Mouse (Mus musculus) midbrain, embryonic 16.5 days (tissue): ENCODE measurements around the gene Clec1a. TPM values are rescaled to one million over a fixed set of nuclear protein-coding genes. Genes with fewer than 3 reads are reported as not detected.

Experiments used
- ATAC-seq: fragments of 200-750 bp; cut with Nextera tagmentation; 2 replicates; pipeline ENCODE4 v1.8.0; 2017; ENCODE audit warnings: moderate TSS enrichment
- H3K27ac ChIP-seq: fragments of 300-500 bp; sonication (generic); 2 replicates; pipeline ENCODE4 v1.5.1; 2014; ENCODE audit warnings: mild to moderate bottlenecking, low read length, mixed read lengths
- H3K27me3 ChIP-seq: fragments of 300-500 bp; sonication (generic); 2 replicates; pipeline ENCODE4 v1.6.1; 2014; ENCODE audit warnings: low read depth, low read length, mixed read lengths; ENCODE audit not compliant: control insufficient read depth, insufficient read depth
- H3K36me3 ChIP-seq: fragments of 300-500 bp; sonication (generic); 2 replicates; pipeline ENCODE4 v1.6.1; 2014; ENCODE audit warnings: mild to moderate bottlenecking, low read length, moderate library complexity, mixed read lengths; ENCODE audit not compliant: control insufficient read depth, insufficient read depth
- H3K4me1 ChIP-seq: fragments of 300-500 bp; sonication (generic); 2 replicates; pipeline ENCODE4 v1.6.1; 2014; ENCODE audit warnings: mild to moderate bottlenecking, low read length, mixed read lengths; ENCODE audit not compliant: control insufficient read depth, insufficient read depth
- H3K4me2 ChIP-seq: fragments of 300-500 bp; sonication (generic); 2 replicates; pipeline ENCODE4 v1.6.1; 2014; ENCODE audit warnings: mild to moderate bottlenecking, low read length, mixed read lengths
- H3K4me3 ChIP-seq: fragments of 300-500 bp; sonication (generic); 2 replicates; pipeline ENCODE4 v1.5.1; 2014; ENCODE audit warnings: low read depth, mild to moderate bottlenecking, low read length, moderate library complexity, mixed read lengths
- H3K9ac ChIP-seq: fragments of 300-500 bp; sonication (generic); 2 replicates; pipeline ENCODE4 v1.6.1; 2014; ENCODE audit warnings: low read depth, low read length, mixed read lengths
- H3K9me3 ChIP-seq: fragments of 300-500 bp; sonication (generic); replicated peaks from 2 replicates; pipeline ENCODE4 v1.6.1; 2014; ENCODE audit warnings: mild to moderate bottlenecking, low read length, mixed read lengths; ENCODE audit not compliant: control insufficient read depth, poor library complexity, severe bottlenecking
- WGBS: fragments of 180-500 bp; shearing (Covaris S2); extraction: QIAGEN DNeasy Blood & Tissue Kit; methylation state at CpG from one replicate; pipeline ENCODE4 v1.1.7; 2014; 5-methylcytosine and 5-hydroxymethylcytosine counted together
- polyA plus RNA-seq: library from polyadenylated mRNA; unstranded; fragments of >200 nt; fragmentation: Nextera tagmentation; extraction: Ambion mirVana; gene quantifications from 2 replicates; pipeline ENCODE4 v1.2.1, GENCODE M21; 2015

The Clec1a gene
- polyA plus RNA-seq, 1 experiment from 2014 or later: 2.1 TPM

DNA sequence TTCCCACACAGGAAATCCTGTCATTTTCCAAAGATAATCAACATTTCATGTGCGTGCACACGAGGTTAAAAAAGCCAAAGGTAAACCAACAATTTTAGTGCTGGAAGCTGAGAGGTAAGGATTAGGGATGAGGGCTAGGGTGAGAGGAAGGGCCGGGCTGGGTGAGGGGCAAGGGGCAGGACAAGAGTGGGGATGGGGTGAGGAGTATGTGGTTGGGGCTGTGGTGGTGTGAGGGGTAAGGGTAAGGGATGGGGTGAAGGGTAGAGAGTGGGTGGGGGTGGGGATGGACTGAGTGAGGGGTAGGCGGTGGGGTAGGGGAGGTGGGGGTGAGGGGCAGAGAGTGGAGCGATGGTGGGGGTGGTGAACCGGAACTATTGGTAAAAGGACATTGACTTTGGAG is 58.1 kb downstream of the Clec1a start:
- H3K27ac ChIP-seq: no peak overlapping the region
- peak; percentile 77 for ATAC-seq

GRCm38 (mm10) chr6:129393087-129393720 is 58.6 kb downstream of the Clec1a start:
- peak; percentile 73 for ATAC-seq
- 38% methylated on average over 2 of the region's 2 CpGs for WGBS
- Histone ChIP-seq H3K27me3 (no peaks in the 10 kb centered on the region), H3K4me3 (no peak overlapping the region), H3K27ac (no peak overlapping the region), H3K9me3 (no peaks in the 10 kb centered on the region), H3K4me2 (no peak overlapping the region), H3K4me1 (no peaks in the 10 kb centered on the region), H3K9ac (no peak overlapping the region), H3K36me3 (no peaks in the 10 kb centered on the region)

More for the DNA sequence above, 58.1 kb downstream of the Clec1a start:
- Histone ChIP-seq H3K4me2 (no peak overlapping the region), H3K9ac (no peak overlapping the region), H3K27me3 (no peaks in the 10 kb centered on the region), H3K4me3 (no peak overlapping the region), H3K36me3 (no peaks in the 10 kb centered on the region), H3K9me3 (no peaks in the 10 kb centered on the region), H3K4me1 (no peaks in the 10 kb centered on the region)
- WGBS: 86% methylated on average over 6 of the region's 6 CpGs

GRCm38 (mm10) chr6:129385774-129386173 is 66.0 kb downstream of the Clec1a start, which contains the start of gene Clec12b:
Gene Clec12b, minus strand, starts transcription at chr6:129385874.
- no peak for ATAC-seq
- Histone ChIP-seq H3K36me3 (no peaks in the 10 kb centered on the region), H3K4me2 (no peak within 1 kb of the TSS), H3K27ac (no peak within 1 kb of the TSS), H3K27me3 (no peaks in the 10 kb centered on the region), H3K9ac (no peak within 1 kb of the TSS), H3K9me3 (no peaks in the 10 kb centered on the region), H3K4me1 (0 out of 2 replicates have a peak, but pooled peaks cover 2% of the 10 kb centered on the region), H3K4me3 (no peak within 1 kb of the TSS)
- 86% methylated on average over 2 of the region's 2 CpGs for WGBS

GRCm38 (mm10) chr6:129385000-129385399 is 66.8 kb downstream of the Clec1a start:
- 67% methylated on average over 4 of the region's 4 CpGs for WGBS
- H3K9ac ChIP-seq: no peak overlapping the region
- no peak overlapping the region for H3K27ac ChIP-seq
- no peak overlapping the region for H3K4me3 ChIP-seq
- H3K27me3 ChIP-seq: no peaks in the 10 kb centered on the region
- H3K36me3 ChIP-seq: no peaks in the 10 kb centered on the region
- H3K4me2 ChIP-seq: no peak overlapping the region
- H3K4me1 ChIP-seq: 0 out of 2 replicates have a peak, but pooled peaks cover 2% of the 10 kb centered on the region
- ATAC-seq: no peak
- no peaks in the 10 kb centered on the region for H3K9me3 ChIP-seq

DNA sequence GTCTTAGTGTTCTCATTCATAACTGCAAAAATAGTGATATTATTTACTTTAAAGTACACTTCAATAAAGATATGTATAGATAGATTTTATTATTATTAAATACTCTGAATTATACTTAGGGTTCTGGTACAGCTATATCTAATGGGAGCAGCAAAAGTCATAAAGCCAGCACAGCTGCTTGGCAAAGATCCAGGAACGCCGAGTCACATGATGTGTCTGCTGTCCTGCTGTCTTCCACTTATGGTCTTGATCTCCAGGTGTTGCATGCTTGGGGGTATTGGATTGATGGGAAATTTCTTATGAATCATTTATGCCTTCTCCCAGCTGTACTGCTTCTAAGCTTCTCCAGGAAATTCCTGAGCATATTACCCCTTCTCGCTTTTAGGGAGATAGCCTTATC is 68.3 kb downstream of the Clec1a start:
- no peak overlapping the region for H3K27ac ChIP-seq
- no peak overlapping the region for H3K9ac ChIP-seq
- 83% methylated on average over 3 of the region's 3 CpGs for WGBS
- H3K4me1 ChIP-seq: 0 out of 2 replicates have a peak, but pooled peaks cover 2% of the 10 kb centered on the region
- ATAC-seq: no peak
- no peaks in the 10 kb centered on the region for H3K9me3 ChIP-seq
- no peaks in the 10 kb centered on the region for H3K27me3 ChIP-seq
- H3K4me2 ChIP-seq: no peak overlapping the region
- H3K36me3 ChIP-seq: no peaks in the 10 kb centered on the region
- H3K4me3 ChIP-seq: no peak overlapping the region

- ATAC-seq: no peak
- WGBS: 84% methylated on average over 1 of the region's 1 CpGs
- Histone ChIP-seq H3K9ac (no peak overlapping the region), H3K4me1 (0 out of 2 replicates have a peak, but pooled peaks cover 2% of the 10 kb centered on the region), H3K4me2 (no peak overlapping the region), H3K36me3 (no peaks in the 10 kb centered on the region), H3K4me3 (no peak overlapping the region), H3K27ac (no peak overlapping the region), H3K9me3 (no peaks in the 10 kb centered on the region), H3K27me3 (no peaks in the 10 kb centered on the region)
These were observed 70.1 kb downstream of the Clec1a start for GRCm38 (mm10) chr6:129381736-129382135.

- no peak for ATAC-seq
- Histone ChIP-seq H3K9ac (no peak overlapping the region), H3K27me3 (no peaks in the 10 kb centered on the region), H3K4me1 (0 out of 2 replicates have a peak, but pooled peaks cover 2% of the 10 kb centered on the region), H3K9me3 (no peaks in the 10 kb centered on the region), H3K36me3 (no peaks in the 10 kb centered on the region), H3K27ac (no peak overlapping the region), H3K4me2 (no peak overlapping the region), H3K4me3 (no peak overlapping the region)
- 73% methylated on average over 4 of the region's 4 CpGs for WGBS
These were observed 71.3 kb downstream of the Clec1a start for GRCm38 (mm10) chr6:129380454-129380853.

- H3K9me3 ChIP-seq: no peaks in the 10 kb centered on the region
- ATAC-seq: no peak
- H3K9ac ChIP-seq: no peak overlapping the region
- H3K4me3 ChIP-seq: no peak overlapping the region
- no peak overlapping the region for H3K4me2 ChIP-seq
- H3K27me3 ChIP-seq: no peaks in the 10 kb centered on the region
- no peaks in the 10 kb centered on the region for H3K4me1 ChIP-seq
- no peaks in the 10 kb centered on the region for H3K36me3 ChIP-seq
- WGBS: 93% methylated on average over 2 of the region's 2 CpGs
- no peak overlapping the region for H3K27ac ChIP-seq
These were observed 76.8 kb downstream of the Clec1a start for GRCm38 (mm10) chr6:129374937-129375471.
